Mouse (Mus musculus) telencephalon, adult 2 months (tissue): Measurements from ENCODE around the gene Rap1gap2.

Source experiments
- DNase-seq: peaks from one replicate; pipeline ENCODE4 v3.0.0-alpha.2; 2011; ENCODE audit warnings: low read depth, low spot score

Gene Rap1gap2

GRCm38 (mm10) chr11:74610545-74611176 is at the start of gene Rap1gap2:
Rap1gap2 (minus strand) TSS chr11:74610915.
- no peak for DNase-seq

- no peak for DNase-seq
Observed at GRCm38 (mm10) chr11:74660336-74660735, 49.6 kb upstream of the Rap1gap2 start.

- DNase-seq = no peak
Observed at GRCm38 (mm10) chr11:74655941-74656340, 45.2 kb upstream of the Rap1gap2 start.

GRCm38 (mm10) chr11:74653385-74653784 is 42.7 kb upstream of the Rap1gap2 start:
- no peak for DNase-seq

- DNase-seq = no peak
Observed at GRCm38 (mm10) chr11:74652791-74653191, 42.1 kb upstream of the Rap1gap2 start.

GRCm38 (mm10) chr11:74650576-74651100 is 39.9 kb upstream of the Rap1gap2 start:
- DNase-seq = no peak

GRCm38 (mm10) chr11:74649647-74650551 is 39.2 kb upstream of the Rap1gap2 start:
- DNase-seq = no peak

- DNase-seq = peak; percentile 96
Observed at GRCm38 (mm10) chr11:74649095-74649646, 38.5 kb upstream of the Rap1gap2 start, which contains the start of gene Cluh. Cluh (plus strand) TSS chr11:74649495.

- no peak for DNase-seq
Observed at GRCm38 (mm10) chr11:74648676-74649075, 38.0 kb upstream of the Rap1gap2 start.

- DNase-seq = no peak
Observed at GRCm38 (mm10) chr11:74647966-74648365, 37.3 kb upstream of the Rap1gap2 start.

GRCm38 (mm10) chr11:74639628-74640027 is 28.9 kb upstream of the Rap1gap2 start:
- DNase-seq = no peak

- DNase-seq = peak; percentile 26
Observed at GRCm38 (mm10) chr11:74638791-74639411, 28.2 kb upstream of the Rap1gap2 start.

- DNase-seq = peak; percentile 62
Observed at GRCm38 (mm10) chr11:74637971-74638790, 27.5 kb upstream of the Rap1gap2 start.

- DNase-seq = no peak
Observed at GRCm38 (mm10) chr11:74637486-74637885, 26.8 kb upstream of the Rap1gap2 start.

GRCm38 (mm10) chr11:74634490-74635275 is 24.0 kb upstream of the Rap1gap2 start:
- DNase-seq = peak; percentile 42

- DNase-seq = no peak
Observed at GRCm38 (mm10) chr11:74631880-74632789, 21.4 kb upstream of the Rap1gap2 start.

- no peak for DNase-seq
Observed at GRCm38 (mm10) chr11:74627481-74627880, 16.8 kb upstream of the Rap1gap2 start.

- no peak for DNase-seq
Observed at GRCm38 (mm10) chr11:74625333-74625732, 14.6 kb upstream of the Rap1gap2 start.

- no peak for DNase-seq
Observed at GRCm38 (mm10) chr11:74623693-74624092, 13.0 kb upstream of the Rap1gap2 start.
